Mouse (Mus musculus): ENCODE results near the gene Mknk1.

Mknk1 gene

DNA sequence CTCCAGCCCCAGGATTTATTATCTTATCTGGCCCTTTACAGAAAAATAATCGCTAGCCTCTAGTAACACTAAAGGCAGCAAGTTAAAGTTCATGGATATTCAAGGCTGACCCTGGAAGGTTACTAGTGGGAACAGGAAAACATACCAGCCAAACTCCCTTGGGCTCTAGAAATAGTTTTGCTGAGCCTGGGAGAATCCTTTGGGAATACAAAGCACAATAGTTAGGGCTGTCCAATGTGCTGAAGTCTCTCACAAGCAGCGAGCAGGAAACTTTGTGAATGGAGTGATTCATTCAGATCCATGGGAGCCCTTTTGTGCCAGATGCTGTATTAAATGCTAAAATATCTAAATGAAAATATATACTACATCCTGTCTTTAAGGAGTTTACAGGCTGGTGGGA is 7.7 kb downstream of the Mknk1 start:
- DNase-seq (ENCODE audit: low read depth, low spot score) = no peak

- DNase-seq (ENCODE audit: low read depth, low spot score) = no peak
Observed at GRCm38 (mm10) chr4:115847377-115847776, 8.4 kb downstream of the Mknk1 start.

DNA sequence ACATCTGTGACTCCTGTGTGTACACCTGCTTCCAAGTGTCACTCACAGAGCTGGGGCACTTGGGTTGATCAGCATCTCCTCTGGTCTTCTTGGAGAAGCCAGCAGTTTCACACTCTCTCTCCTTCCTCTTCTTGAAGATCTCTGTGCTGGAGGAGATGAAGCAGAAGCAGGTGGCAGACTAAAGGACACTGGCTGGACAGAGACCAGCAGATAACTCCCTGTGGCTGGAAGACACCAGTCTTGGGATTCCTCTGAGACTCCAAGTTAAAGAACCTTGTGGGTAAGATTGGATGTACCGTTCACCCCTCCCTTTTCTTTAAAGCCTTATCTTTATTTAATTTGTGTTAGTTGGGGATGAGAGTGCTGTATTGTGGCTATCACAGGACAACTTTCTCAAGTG is 9.1 kb downstream of the Mknk1 start:
- DNase-seq (ENCODE audit: low read depth, low spot score) = no peak

DNA sequence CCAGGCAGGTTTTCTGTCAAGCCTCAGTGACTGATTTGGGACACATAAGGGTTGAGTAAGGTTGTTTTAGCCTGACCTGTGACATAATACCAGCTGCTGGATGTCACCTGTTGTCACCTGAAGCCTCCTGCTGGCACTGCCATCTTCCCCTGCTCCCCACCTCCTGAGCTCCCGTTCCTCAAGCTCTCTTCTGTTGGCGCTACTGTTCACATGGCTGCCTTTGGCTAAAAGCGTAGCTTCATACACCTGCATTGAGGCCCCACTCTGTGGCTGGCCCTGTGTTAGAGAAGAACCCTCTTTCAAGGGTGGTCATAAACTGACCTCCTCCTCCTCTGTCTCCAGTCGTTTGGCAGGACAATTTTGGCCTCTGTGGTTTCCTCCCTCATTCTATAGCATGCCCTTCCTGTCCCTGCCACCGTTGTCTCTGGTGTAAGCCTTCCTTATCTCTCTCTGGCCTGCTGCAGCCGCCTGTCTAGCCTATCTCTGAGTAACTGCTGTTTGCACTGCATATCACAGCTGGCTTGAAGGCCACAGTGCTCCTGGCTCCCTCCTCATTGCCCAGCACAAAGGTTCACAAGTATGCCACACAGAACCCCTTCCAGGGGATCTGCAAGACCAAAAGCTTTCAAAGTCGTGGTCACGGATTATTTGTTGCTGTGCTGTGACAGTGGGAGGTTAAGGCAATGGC is 10.1 kb downstream of the Mknk1 start:
- DNase-seq (ENCODE audit: low read depth, low spot score) = no peak

DNA sequence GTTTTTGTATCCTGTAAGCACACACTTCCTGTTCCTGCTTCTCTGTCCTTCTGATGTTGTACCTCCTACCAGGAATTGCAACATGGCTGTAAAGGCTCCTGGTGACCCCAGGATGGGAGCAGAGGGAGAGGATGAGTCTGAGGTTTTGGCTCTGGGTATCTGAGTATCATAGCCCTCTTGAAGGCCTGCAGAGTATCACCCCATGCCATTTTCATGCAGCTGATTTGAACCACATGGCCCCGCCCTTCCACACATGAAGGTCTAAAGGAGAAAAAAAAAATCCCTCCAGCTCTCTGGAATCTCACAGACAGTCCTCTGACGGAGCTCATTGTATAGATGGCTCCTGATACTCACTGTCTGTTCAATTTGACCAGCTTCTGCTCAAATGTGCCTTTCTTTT is 11.1 kb downstream of the Mknk1 start:
- DNase-seq (ENCODE audit: low read depth, low spot score) = no peak

DNA sequence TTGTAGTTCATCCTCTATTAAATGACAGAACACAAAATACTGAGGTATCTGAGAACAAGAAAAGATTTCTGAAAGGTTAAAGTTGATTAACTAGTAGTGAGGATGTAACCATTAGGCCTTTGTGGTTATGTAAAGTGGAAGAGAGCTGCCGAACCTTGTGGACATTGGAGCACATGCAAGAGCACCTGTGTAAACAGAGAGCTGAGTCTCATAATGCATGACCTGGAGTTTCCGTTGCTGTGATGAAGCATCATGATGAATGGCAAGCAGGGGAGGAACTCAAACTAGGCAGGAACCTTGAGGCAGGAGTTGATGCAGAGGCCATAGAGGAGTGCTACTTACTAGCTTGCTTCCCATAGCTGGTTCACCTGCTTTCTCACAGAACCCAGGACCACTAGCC is 11.6 kb downstream of the Mknk1 start:
- no peak for DNase-seq (ENCODE audit: low read depth, low spot score)

DNA sequence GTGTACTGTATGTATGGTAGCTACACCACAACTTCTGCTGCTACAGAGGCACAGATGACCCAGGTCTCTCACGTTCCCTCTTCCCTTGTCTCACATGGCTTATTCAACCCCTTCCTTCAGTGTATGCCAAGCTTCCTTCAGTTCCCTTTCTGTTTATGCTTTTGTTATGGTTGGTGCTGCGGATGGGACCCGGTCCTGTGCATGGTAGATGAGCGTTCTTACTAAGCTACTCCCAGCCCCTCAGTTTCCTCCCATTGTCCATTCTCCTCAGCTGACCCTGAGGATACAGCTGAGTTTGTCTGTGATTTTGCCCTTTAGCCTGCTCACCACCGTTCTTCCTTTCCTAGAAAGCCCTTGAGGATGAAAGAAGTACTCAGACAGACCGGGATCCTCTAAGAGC is 12.6 kb downstream of the Mknk1 start:
- no peak for DNase-seq (ENCODE audit: low read depth, low spot score)

DNA sequence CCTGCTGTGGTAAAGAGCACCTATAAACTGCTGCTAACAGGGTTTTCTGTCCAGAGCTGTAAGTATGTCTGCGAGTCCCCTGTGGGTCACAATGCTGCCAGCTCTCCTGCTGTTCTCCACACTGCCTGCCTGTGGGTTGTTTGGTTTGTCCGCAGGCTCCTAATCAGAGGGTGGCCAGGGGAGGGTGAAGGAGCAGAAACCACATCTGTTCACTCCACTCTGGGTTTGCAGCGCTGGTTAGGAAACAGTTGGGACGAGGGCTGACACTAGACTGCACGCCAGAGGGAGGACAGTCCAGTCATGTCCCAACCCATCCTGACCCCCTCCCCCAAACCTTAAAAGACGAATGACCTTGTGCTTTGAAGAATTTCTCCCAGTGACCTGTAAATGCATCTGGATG is 16.1 kb downstream of the Mknk1 start:
- DNase-seq (ENCODE audit: low read depth, low spot score) = no peak

DNA sequence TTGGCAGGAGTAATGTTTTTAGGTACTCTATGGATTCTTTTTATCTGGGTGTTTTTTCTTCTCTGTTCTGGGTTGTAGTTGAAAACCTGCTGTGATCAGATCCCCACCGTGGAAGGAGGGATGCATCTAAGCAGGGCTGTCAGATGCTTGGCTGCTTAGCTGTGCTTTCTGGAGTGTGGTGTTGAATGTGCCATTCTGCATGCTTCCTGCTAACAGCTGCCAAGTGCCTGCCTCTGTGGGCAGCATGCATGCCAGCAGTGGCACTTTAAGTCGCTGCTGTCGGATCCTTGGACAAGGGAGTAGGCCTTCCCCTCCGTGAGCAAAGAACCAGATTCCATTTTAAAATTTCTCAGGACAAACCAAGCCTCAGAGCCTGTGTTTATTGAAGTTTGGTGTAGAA is 16.6 kb downstream of the Mknk1 start:
- no peak for DNase-seq (ENCODE audit: low read depth, low spot score)

- no peak for DNase-seq (ENCODE audit: low read depth, low spot score)
Observed at GRCm38 (mm10) chr4:115856282-115856681, 17.3 kb downstream of the Mknk1 start.

DNA sequence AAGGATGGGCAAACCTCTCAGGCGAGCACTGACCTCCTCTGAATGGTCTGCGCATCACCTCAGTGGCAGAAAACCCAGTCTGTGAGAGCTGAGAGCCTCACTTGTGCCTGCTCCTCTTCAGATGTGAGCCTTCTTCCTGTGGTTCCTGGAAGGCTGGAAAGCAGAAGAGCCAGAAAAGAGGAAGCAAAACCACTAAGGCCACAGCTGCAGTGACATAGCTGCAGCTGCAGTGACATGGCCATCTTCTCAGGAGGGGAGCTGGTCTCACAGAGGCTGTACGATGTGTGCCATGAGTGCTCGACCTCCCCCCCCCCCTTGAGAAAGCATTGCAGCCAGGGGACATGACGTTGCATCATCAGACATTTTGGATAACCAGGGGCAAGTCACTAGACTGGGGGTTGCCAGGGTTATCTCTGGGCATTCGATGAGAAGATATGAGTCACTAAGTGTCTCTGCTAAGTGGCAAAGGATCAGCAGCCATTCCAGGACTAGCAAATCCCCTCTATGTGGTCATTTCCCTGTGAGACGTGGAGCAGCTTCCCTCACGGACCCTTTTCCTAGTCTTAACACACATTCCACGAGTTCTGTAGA is 18.4 kb downstream of the Mknk1 start:
- no peak for DNase-seq (ENCODE audit: low read depth, low spot score)

DNA sequence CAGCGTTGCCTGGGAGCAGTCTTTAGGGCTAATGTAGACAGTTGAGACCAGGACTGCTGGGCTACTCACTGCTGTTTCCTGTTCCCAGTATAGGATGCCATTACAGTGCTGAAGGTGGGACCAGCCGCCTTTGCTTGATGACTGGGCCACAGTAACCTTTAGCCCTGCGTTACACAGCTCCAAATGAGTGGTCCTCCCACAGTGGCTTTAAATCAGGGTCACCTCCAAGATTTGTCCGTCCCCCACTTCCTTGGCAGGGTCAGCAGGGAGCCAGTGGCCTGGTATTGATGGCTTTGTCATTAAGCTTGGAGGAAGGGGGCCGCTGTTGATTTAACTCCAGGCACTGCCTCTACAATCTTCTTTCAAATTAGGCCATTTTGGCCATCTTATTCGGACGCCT is 24.4 kb downstream of the Mknk1 start:
- no peak for DNase-seq (ENCODE audit: low read depth, low spot score)

- DNase-seq (ENCODE audit: low read depth, low spot score) = no peak
Observed at GRCm38 (mm10) chr4:115863880-115864279, 24.9 kb downstream of the Mknk1 start.

- no peak for DNase-seq (ENCODE audit: low read depth, low spot score)
Observed at GRCm38 (mm10) chr4:115869512-115870210, 30.7 kb downstream of the Mknk1 start.

DNA sequence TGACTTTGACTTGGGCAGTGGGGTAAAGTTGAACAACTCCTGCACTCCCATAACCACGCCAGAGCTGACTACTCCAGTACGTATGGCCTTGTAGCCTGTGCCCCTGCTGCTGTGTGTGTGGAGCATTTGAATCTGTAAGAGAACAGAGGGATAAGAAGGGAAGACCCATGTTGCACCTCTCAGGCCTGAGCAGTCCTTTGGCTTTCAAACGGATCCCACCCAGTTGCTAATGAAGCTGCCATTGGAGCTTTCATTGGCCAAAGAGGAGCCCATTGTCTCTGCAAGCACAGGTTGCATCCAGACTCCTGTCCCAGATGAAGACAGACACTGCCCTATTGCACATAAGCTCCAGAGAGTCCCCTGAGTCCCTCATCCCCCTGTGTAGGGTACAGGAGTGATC is 34.2 kb downstream of the Mknk1 start:
- no peak for DNase-seq (ENCODE audit: low read depth, low spot score)

GRCm38 (mm10) chr4:115878216-115878678 is 39.2 kb downstream of the Mknk1 start:
- no peak for DNase-seq (ENCODE audit: low read depth, low spot score)

- DNase-seq (ENCODE audit: low read depth, low spot score) = no peak
Observed at GRCm38 (mm10) chr4:115878828-115879227, 39.8 kb downstream of the Mknk1 start.

DNA sequence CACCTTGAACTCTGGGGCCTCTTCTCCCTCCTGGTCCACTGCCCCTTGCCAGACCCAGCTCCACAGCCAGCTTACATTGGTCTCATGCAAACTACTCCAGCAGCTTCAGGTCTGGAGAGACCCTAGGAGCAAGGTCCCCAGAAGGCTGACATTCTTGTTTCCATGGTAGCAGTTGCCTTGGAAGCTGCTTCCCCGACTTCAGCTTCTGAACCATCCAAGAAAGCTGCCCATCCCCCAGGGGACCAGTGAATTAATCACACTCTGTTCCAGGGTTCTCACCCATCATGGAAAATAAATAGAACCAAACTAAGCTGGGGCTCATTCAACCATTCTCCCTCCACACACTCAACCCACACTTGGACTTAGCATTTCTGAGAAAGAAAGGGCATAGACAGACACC is 42.2 kb downstream of the Mknk1 start:
- no peak for DNase-seq (ENCODE audit: low read depth, low spot score)

DNA sequence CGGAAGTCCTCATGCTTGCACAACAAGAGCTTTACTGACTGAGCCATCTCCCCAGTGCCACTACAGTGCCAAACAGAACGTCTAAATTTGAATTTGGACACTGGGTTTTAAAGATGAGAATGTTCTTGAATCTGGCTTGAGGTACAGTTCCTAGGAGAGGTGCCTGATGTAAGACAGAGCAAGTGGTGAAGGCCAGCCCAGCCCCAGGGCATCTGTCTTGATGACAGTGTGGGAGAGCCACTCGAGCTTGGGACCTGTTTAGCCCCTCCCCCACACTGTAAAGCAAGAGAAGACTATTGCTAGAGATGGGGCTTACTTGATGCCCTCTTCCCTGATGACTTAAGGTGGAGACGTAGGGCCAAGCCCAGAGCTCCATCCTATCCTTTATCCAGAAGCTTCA is 43.2 kb downstream of the Mknk1 start:
- no peak for DNase-seq (ENCODE audit: low read depth, low spot score)

- DNase-seq (ENCODE audit: low read depth, low spot score) = no peak
Observed at GRCm38 (mm10) chr4:115884022-115884421, 45.0 kb downstream of the Mknk1 start, which contains the start of gene Kncn. Kncn (plus strand) TSS chr4:115884400.

- no peak for DNase-seq (ENCODE audit: low read depth, low spot score)
Observed at GRCm38 (mm10) chr4:115885846-115886245, 46.8 kb downstream of the Mknk1 start.

DNA sequence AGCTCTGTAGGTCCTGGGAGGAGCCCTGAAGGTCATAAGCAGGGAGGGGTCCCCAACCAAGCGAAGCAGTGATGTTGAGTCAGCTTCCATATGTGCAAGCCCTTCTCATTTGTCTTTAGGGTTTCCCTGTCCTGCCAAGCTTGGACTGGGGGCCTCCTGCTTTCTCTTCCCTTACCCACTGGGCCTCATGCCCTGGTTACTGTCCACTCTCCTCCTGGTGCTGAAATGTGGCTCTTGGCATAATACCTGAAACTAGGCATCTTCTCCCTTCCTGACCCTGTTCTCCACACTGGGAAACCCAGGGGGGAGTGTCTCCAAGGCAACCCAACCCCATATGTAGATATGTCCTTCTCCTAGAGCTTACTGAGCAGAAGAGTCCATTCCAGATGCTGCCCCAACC is 47.9 kb downstream of the Mknk1 start:
- no peak for DNase-seq (ENCODE audit: low read depth, low spot score)

- DNase-seq (ENCODE audit: low read depth, low spot score) = no peak
Observed at GRCm38 (mm10) chr4:115890066-115890465, 51.1 kb downstream of the Mknk1 start.
